Mouse (Mus musculus): ENCODE results near the gene Prdm10. TPM values are rescaled to one million over a fixed set of nuclear protein-coding genes. Genes with fewer than 3 reads are reported as not detected.

The Prdm10 gene
- polyA plus RNA-seq, 1 experiment from 2014 or later, result 9.9 TPM

DNA sequence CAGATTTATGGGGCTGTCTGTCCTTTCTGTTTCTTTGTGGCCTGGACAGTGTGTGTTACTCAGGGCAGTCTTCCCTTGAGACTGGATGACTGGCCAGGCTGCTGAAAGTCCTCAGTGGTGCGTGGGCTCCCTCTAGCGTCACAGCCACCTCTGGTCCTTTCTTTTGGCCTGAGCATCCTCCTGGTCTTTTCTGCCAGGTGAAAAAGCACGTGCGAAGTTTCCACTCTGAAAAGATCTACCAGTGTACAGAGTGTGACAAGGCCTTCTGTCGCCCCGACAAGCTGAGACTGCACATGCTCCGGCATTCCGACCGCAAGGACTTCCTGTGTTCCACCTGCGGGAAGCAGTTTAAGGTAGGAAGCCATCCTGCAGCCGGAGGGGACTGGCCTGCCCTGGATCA lies 68.6 kb downstream of the Prdm10 start:
- no peak overlapping the region for H3K27ac ChIP-seq
- WGBS, result 72% methylated on average over 11 of the region's 11 CpGs
- no peak overlapping the region for H3K9ac ChIP-seq
- peaks cover 4% of the 10 kb centered on the region; the same call in 1 of the 2 replicates for H3K4me1 ChIP-seq
- no peaks in the 10 kb centered on the region for H3K27me3 ChIP-seq (replicated peaks)
- H3K9me3 ChIP-seq, result no peaks in the 10 kb centered on the region
- peaks cover 6% of the 10 kb centered on the region; the same call in 1 of the 2 replicates for H3K36me3 ChIP-seq (replicated peaks)
- no peak overlapping the region for H3K4me2 ChIP-seq
- no peak overlapping the region for H3K4me3 ChIP-seq
- peak; percentile 82 for ATAC-seq (replicated peaks)

DNA sequence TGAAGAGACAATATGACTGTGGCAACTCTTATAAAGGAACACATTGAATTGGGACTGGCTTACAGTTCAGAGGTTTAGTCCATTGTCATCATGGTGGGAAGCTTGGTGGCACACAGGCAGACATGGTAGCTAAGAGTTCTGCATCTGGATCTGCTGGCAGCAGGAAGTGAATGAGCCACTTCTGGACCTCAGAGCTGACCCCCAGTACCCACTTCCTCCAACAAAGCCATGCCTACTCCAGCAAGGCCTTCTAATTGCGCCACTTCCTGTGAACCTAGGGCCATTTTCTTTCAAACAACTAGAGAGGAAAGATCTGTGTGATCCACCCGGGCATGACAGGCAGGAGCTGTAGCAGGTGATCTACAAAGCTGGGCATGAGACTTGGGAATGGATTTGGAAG lies 72.4 kb downstream of the Prdm10 start:
- H3K4me1 ChIP-seq, result no peaks in the 10 kb centered on the region
- H3K4me2 ChIP-seq, result no peak overlapping the region
- no peaks in the 10 kb centered on the region for H3K27me3 ChIP-seq (replicated peaks)
- no peak for ATAC-seq (replicated peaks)
- no peak overlapping the region for H3K9ac ChIP-seq
- WGBS, result 83% methylated on average over 2 of the region's 2 CpGs
- no peak overlapping the region for H3K27ac ChIP-seq
- no peak overlapping the region for H3K4me3 ChIP-seq
- peaks cover 11% of the 10 kb centered on the region; the same call in 1 of the 2 replicates for H3K36me3 ChIP-seq (replicated peaks)
- no peaks in the 10 kb centered on the region for H3K9me3 ChIP-seq

- no peak overlapping the region for H3K4me2 ChIP-seq
- 86% methylated on average over 10 of the region's 10 CpGs for WGBS
- no peak overlapping the region for H3K27ac ChIP-seq
- no peaks in the 10 kb centered on the region for H3K9me3 ChIP-seq
- no peak overlapping the region for H3K9ac ChIP-seq
- H3K4me3 ChIP-seq, result no peak overlapping the region
- no peaks in the 10 kb centered on the region for H3K27me3 ChIP-seq (replicated peaks)
- H3K36me3 ChIP-seq (replicated peaks), result peaks cover 11% of the 10 kb centered on the region; the same call in 1 of the 2 replicates
- H3K4me1 ChIP-seq, result no peaks in the 10 kb centered on the region
- no peak for ATAC-seq (replicated peaks)
Observed at GRCm38 (mm10) chr9:31353518-31353917, 73.2 kb downstream of the Prdm10 start.

DNA sequence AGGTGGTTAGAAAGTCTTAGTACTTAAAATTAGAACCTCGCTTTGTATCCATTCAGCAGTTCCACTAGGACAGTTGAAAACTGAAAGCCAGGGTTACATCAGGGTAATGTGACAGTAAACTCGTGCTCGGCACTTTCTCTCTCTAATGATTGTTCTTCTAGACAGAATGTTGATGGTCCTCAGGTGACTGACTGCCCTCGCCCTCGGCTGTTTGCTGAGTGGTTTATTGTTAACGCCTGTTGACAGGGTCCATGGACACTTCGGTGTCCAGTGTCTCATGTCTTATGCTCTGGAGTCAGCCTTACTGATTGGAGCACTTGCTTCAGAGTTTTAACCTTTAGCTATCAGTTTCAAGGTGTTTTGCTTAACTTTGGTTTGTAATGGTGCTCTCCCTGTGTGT lies 73.7 kb downstream of the Prdm10 start:
- WGBS, result 89% methylated on average over 7 of the region's 7 CpGs
- Histone ChIP-seq H3K9ac (no peak overlapping the region), H3K4me1 (no peaks in the 10 kb centered on the region), H3K36me3 (replicated peaks) (peaks cover 16% of the 10 kb centered on the region; the same call in 1 of the 2 replicates), H3K27ac (no peak overlapping the region), H3K9me3 (no peaks in the 10 kb centered on the region), H3K4me3 (no peak overlapping the region), H3K4me2 (no peak overlapping the region), H3K27me3 (replicated peaks) (no peaks in the 10 kb centered on the region)
- ATAC-seq (replicated peaks), result no peak

DNA sequence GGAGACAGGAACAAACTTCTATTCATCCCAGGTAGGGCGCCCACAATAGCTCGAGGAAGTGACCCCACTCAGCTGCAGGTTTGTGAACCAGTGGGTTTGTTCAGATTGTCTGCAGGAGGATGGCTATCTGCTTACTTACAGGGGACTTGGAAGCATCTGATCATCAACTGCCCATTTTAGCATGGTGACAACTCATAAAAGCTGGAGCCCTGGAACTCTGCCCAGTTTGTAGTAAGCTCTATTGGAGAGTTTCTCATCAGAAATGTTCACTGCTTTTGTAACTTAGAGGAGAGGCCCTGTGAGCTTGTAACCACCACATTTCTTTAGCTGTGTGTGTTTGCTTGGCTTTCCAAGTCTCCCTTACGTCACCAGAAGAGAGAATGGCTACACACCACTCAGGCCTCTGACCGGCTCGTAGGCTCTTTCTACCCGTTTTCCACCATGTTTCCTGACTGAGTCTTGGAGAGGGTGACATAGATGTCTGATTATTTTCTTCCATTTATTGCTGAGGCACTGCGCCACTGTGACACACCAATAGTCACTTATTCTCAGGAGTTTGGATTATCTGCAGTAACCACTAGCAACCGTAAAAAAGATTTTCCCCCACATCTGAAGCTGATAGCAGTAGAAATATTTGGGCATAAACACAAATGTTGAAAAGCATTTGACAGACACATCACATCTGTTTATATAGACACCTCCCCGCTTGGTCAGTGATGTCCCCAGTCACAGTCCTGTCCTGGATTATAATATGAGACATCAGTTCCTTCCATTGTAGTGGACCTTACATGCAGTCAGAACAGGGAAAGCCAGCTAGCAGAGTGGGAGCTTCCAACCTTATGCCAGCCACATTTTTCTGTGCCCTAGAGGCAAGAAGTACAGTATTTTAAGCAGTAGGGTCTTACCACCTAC lies 83.6 kb downstream of the Prdm10 start:
- Histone ChIP-seq H3K27ac (no peak overlapping the region), H3K36me3 (replicated peaks) (peaks cover 18% of the 10 kb centered on the region), H3K9ac (no peak overlapping the region), H3K4me1 (no peaks in the 10 kb centered on the region), H3K27me3 (replicated peaks) (no peaks in the 10 kb centered on the region), H3K9me3 (no peaks in the 10 kb centered on the region), H3K4me2 (no peak overlapping the region), H3K4me3 (no peak overlapping the region)
- 84% methylated on average over 9 of the region's 9 CpGs for WGBS
- no peak for ATAC-seq (replicated peaks)

- 83% methylated on average over 8 of the region's 8 CpGs for WGBS
- peaks cover 14% of the 10 kb centered on the region for H3K36me3 ChIP-seq (replicated peaks)
Observed at GRCm38 (mm10) chr9:31365086-31365485, 84.7 kb downstream of the Prdm10 start.

GRCm38 (mm10) chr9:31371740-31372139 lies 91.4 kb downstream of the Prdm10 start:
- ATAC-seq (replicated peaks), result no peak
- Histone ChIP-seq H3K4me2 (no peak overlapping the region), H3K4me1 (no peaks in the 10 kb centered on the region), H3K9ac (no peak overlapping the region), H3K36me3 (replicated peaks) (peaks cover 37% of the 10 kb centered on the region), H3K4me3 (no peak overlapping the region), H3K27ac (no peak overlapping the region), H3K9me3 (0 out of 2 replicates have a peak, but pooled peaks cover 2% of the 10 kb centered on the region), H3K27me3 (replicated peaks) (no peaks in the 10 kb centered on the region)
- WGBS, result 95% methylated on average over 3 of the region's 3 CpGs

More at GRCm38 (mm10) chr9:31365086-31365485, 84.7 kb downstream of the Prdm10 start:
- no peak for ATAC-seq (replicated peaks)
- H3K9me3 ChIP-seq, result no peaks in the 10 kb centered on the region
- no peak overlapping the region for H3K9ac ChIP-seq
- no peak overlapping the region for H3K4me2 ChIP-seq
- no peak overlapping the region for H3K4me3 ChIP-seq
- H3K27ac ChIP-seq, result no peak overlapping the region
- no peaks in the 10 kb centered on the region for H3K4me1 ChIP-seq
- no peaks in the 10 kb centered on the region for H3K27me3 ChIP-seq (replicated peaks)

DNA sequence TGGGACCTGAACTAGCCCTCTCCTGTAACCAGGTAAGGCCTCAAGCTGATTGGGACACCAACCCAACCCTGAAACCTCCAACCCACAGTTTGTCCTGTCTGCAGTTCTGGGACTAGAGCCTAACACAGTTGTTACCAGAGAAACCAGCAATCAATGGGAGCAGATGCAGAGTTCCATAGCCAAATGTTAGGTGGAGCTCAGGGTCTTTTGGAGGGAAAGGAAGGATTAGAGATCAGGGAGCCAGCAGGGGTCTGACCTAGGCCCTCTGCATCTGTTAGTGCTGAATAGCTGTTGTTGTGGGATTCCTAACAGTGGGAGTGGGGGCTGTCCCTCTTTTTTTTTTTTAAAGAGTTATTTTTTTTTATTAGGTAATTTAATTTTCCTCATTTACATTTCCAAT lies 96.3 kb downstream of the Prdm10 start:
- ATAC-seq (replicated peaks), result no peak
- no peak overlapping the region for H3K9ac ChIP-seq
- H3K9me3 ChIP-seq, result 0 out of 2 replicates have a peak, but pooled peaks cover 2% of the 10 kb centered on the region

DNA sequence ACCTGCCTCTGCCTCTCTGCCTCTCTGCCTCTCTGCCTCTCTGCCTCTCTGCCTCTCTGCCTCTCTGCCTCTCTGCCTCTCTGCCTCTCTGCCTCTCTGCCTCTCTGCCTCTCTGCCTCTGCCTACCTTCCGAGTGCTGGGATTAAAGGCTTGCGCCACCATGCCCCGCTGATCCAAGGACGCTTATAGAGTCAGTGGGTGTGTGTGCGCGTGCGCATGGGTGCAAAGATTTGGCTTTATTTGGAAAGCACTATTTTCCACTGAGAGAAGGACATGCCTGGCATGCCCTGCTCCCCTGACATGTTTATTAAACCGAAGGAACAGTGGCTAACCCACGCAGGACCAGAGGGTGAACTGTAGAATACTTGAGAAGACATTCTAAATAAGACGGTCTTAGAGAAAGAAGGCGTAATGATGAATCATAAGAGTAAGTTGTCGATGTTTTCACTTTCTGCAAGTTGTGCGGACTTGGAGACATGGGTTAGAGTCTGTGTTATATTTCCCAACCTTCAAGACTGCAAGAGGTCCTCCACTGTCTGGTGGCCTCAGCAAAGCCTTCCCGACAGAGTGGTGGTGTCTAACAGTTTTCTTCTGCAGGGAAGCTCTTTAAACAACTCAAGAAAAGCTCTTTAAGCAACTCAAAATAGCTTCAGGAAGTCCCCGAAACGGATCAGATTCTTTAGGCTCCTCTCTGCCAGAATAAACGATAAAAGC lies 104.6 kb downstream of the Prdm10 start:
- Histone ChIP-seq H3K27ac (no peak overlapping the region), H3K4me2 (peak overlapping the region; percentile 76), H3K9ac (no peak overlapping the region), H3K36me3 (replicated peaks) (no peaks in the 10 kb centered on the region), H3K9me3 (no peaks in the 10 kb centered on the region), H3K4me3 (peak overlapping the region; percentile 85; the same call in 1 of the 2 replicates), H3K27me3 (replicated peaks) (no peaks in the 10 kb centered on the region), H3K4me1 (peaks cover 26% of the 10 kb centered on the region)
- ATAC-seq (replicated peaks), result no peak
- 78% methylated on average over 17 of the region's 17 CpGs for WGBS

More for the DNA sequence above, 96.3 kb downstream of the Prdm10 start:
- no peaks in the 10 kb centered on the region for H3K4me1 ChIP-seq
- H3K4me2 ChIP-seq, result no peak overlapping the region
- peaks cover 31% of the 10 kb centered on the region for H3K36me3 ChIP-seq (replicated peaks)
- no peak overlapping the region for H3K4me3 ChIP-seq
- H3K27me3 ChIP-seq (replicated peaks), result no peaks in the 10 kb centered on the region
- H3K27ac ChIP-seq, result no peak overlapping the region

DNA sequence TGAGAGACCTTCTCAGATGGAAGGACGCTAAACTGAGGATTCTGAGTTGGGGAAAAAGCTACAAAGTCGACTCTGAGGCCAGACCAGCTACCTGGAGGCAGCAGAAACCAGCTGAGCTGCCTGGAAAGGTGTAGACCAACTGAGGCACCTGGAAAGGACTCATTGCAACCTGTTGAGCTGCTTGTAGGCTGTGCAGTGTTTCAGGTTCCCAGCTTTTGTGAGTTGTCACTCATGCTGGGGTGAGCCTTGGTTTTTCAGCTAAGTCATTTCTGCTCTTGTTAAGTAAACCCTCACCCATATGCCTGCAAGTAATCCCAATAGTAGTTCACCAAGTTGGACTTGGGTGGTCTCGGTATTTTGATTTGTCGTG lies 105.1 kb downstream of the Prdm10 start:
- Histone ChIP-seq H3K4me1 (peaks cover 26% of the 10 kb centered on the region), H3K9ac (peak overlapping the region; percentile 62), H3K4me2 (peak overlapping the region; percentile 76), H3K27ac (no peak overlapping the region), H3K9me3 (no peaks in the 10 kb centered on the region), H3K36me3 (replicated peaks) (no peaks in the 10 kb centered on the region; the same call in 1 of the 2 replicates), H3K4me3 (peak overlapping the region; percentile 85), H3K27me3 (replicated peaks) (no peaks in the 10 kb centered on the region)
- ATAC-seq (replicated peaks), result peak; percentile 56
- WGBS, result 21% methylated on average over 4 of the region's 4 CpGs

DNA sequence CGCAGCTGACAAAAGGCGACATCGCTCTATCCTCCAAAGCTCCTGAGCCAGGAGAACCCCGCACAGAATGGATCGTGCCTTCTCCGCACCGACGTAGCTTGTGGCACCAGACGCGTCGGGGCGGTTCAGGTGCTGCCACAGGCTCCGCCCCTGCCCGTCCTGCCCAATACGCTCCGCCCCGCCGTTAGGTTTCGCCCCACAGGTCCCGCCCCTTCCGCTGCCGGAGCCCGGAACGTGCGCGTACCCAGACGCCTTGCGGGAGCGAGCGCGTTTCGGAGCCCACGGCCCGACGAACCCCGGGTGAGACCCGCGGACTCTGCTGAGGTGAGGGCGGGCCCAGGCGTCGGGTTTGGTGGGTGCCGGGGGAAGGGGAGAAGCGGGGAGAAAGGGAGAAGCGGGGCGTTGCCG lies 105.6 kb downstream of the Prdm10 start, which contains the start of gene Nfrkb:
Gene Nfrkb, plus strand, starts transcription at position 246 of the 408 bp plus-strand sequence.
- Histone ChIP-seq H3K9ac (peak within 1 kb of the TSS; percentile 62), H3K4me2 (peak within 1 kb of the TSS; percentile 76), H3K27ac (peak within 1 kb of the TSS; percentile 80), H3K4me3 (peak within 1 kb of the TSS; percentile 85), H3K27me3 (replicated peaks) (no peaks in the 10 kb centered on the region), H3K9me3 (no peaks in the 10 kb centered on the region), H3K36me3 (replicated peaks) (peaks cover 1% of the 10 kb centered on the region; the same call in 1 of the 2 replicates), H3K4me1 (peaks cover 26% of the 10 kb centered on the region)
- under 1% methylated on average over 43 of the region's 46 CpGs for WGBS
- peak; percentile 99 for ATAC-seq (replicated peaks)
